Mouse (Mus musculus) testis, adult 2 months (tissue): Measurements from ENCODE around the gene Ssc5d. TPM values are rescaled to one million over a fixed set of nuclear protein-coding genes. Genes with fewer than 3 reads are reported as not detected.

Source experiments
- H3K27ac ChIP-seq: fragments of 200-500 bp; 2 replicates; pipeline ENCODE4 v1.5.1; 2012; ENCODE audit warnings: low read depth, low read length; ENCODE audit not compliant: control insufficient read depth, insufficient read depth
- H3K27me3 ChIP-seq: fragments of 200-500 bp; 2 replicates; pipeline ENCODE4 v1.6.1; 2012; ENCODE audit warnings: mild to moderate bottlenecking, low read length, moderate library complexity; ENCODE audit not compliant: control insufficient read depth, insufficient read depth
- H3K36me3 ChIP-seq: fragments of 200-500 bp; 2 replicates; pipeline ENCODE4 v1.6.1; 2012; ENCODE audit warnings: mild to moderate bottlenecking, low read length; ENCODE audit not compliant: control insufficient read depth, insufficient read depth
- H3K4me1 ChIP-seq: fragments of 200-500 bp; 2 replicates; pipeline ENCODE4 v1.6.1; 2012; ENCODE audit warnings: low read length; ENCODE audit not compliant: control insufficient read depth, insufficient read depth
- H3K4me3 ChIP-seq: fragments of 200-500 bp; 2 replicates; pipeline ENCODE4 v1.5.1; 2012; ENCODE audit warnings: low read depth, mild to moderate bottlenecking, low read length, moderate library complexity, mixed read lengths; ENCODE audit not compliant: control insufficient read depth
- CTCF ChIP-seq: fragments of 200-500 bp; IDR thresholded peaks from 2 replicates; pipeline ENCODE4 v1.5.1; 2012; ENCODE audit warnings: low read depth, mild to moderate bottlenecking, inconsistent platforms, low read length, moderate library complexity; ENCODE audit not compliant: control insufficient read depth, insufficient read depth, insufficient replicate concordance
- POLR2A ChIP-seq: fragments of 200-500 bp; IDR thresholded peaks from 2 replicates; pipeline ENCODE4 v1.6.1; 2012; ENCODE audit warnings: low read depth, mild to moderate bottlenecking, inconsistent platforms, low read length, moderate library complexity; ENCODE audit not compliant: control insufficient read depth
- polyA plus RNA-seq: library from polyadenylated mRNA; depleted of rRNA; stranded (reverse); fragments of >200 nt; gene quantifications from 2 replicates; pipeline ENCODE4 v1.2.3, GENCODE M21; 2012

The Ssc5d gene
- polyA plus RNA-seq, 1 experiment, result 0.94 TPM

DNA sequence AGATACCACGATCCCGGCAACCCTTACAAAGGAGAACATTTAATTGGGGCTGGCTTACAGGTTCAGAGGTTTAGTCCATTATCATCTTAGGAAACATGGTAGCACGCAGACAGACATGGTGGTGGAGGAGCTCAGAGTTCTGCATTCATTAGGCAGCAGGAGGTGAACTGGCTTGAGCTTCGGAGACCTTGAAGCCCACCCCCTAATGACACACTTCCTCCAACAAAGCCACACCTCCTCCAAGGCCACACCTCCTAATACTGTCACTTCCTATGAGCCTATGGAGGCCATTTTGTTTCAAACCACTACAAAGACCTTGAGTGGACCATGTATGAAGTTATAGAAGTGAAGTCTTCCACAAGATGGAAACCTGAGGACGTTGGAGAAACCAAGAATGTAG, 13.3 kb upstream of the Ssc5d start:
- Histone ChIP-seq H3K4me3 (no peak overlapping the region), H3K27me3 (no peaks in the 10 kb centered on the region), H3K27ac (no peak overlapping the region), H3K4me1 (peaks cover 7% of the 10 kb centered on the region), H3K36me3 (no peaks in the 10 kb centered on the region)
- no peak for TF ChIP-seq CTCF
- no peak for TF ChIP-seq POLR2A

- Histone ChIP-seq H3K4me1 (peaks cover 12% of the 10 kb centered on the region), H3K27me3 (no peaks in the 10 kb centered on the region), H3K27ac (peak within 1 kb of the TSS; percentile 45), H3K36me3 (no peaks in the 10 kb centered on the region), H3K4me3 (peak within 1 kb of the TSS; percentile 81)
- no peak for TF ChIP-seq CTCF
- TF ChIP-seq POLR2A, result no peak
These were observed 10.4 kb upstream of the Ssc5d start, which contains the start of gene Zfp628 for GRCm38 (mm10) chr7:4915007-4915665. TSS of gene Zfp628 (plus strand) at chr7:4915217.

GRCm38 (mm10) chr7:4915669-4916416, 9.7 kb upstream of the Ssc5d start:
- TF ChIP-seq CTCF (no peak), POLR2A (no peak)
- peaks cover 19% of the 10 kb centered on the region for H3K4me1 ChIP-seq
- H3K36me3 ChIP-seq, result no peaks in the 10 kb centered on the region
- no peaks in the 10 kb centered on the region for H3K27me3 ChIP-seq
- H3K27ac ChIP-seq, result peak overlapping the region; percentile 44; the same call in 1 of the 2 replicates
- peak overlapping the region; percentile 81 for H3K4me3 ChIP-seq

DNA sequence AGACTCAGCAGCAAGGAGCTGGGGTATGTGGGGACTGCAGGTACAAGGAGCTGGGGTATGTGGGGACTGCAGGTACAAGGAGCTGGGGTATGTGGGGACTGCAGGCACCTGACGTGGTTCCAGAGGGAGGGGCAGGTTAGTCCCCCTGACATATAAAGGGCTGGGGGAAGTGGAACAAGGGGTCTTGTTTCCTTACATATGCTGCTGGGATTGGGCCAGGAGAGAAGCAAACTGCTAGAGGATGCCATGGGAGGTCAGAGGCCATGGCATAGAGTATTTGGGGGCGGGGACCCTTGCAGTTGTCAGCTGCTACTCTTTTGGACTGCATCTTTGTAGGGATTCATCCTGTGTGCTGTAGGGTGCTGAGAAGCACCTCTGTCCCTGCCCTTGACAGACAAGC, 8.1 kb upstream of the Ssc5d start:
- Histone ChIP-seq H3K27me3 (no peaks in the 10 kb centered on the region), H3K4me3 (no peak overlapping the region)

GRCm38 (mm10) chr7:4918681-4919080, 6.9 kb upstream of the Ssc5d start:
- Histone ChIP-seq H3K4me1 (peaks cover 44% of the 10 kb centered on the region), H3K36me3 (no peaks in the 10 kb centered on the region), H3K27ac (no peak overlapping the region), H3K4me3 (no peak overlapping the region), H3K27me3 (no peaks in the 10 kb centered on the region)
- TF ChIP-seq CTCF (no peak), POLR2A (no peak)

More for the DNA sequence above, 8.1 kb upstream of the Ssc5d start:
- Histone ChIP-seq H3K27ac (no peak overlapping the region), H3K36me3 (no peaks in the 10 kb centered on the region), H3K4me1 (peaks cover 32% of the 10 kb centered on the region)
- no peak for TF ChIP-seq POLR2A
- TF ChIP-seq CTCF, result no peak

DNA sequence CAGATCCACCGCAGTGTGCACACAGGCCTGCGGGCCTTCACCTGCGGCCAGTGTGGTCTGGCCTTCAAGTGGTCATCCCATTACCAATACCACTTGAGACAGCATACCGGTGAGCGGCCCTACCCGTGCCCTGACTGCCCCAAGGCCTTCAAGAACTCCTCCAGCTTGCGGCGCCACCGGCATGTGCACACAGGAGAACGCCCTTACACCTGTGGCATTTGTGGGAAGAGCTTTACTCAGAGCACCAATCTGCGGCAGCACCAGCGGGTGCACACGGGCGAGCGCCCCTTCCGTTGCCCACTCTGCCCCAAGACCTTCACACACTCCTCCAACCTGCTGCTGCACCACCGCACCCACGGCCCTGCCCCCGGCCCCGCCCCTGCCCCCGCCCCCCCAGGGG, 6.5 kb upstream of the Ssc5d start:
- Histone ChIP-seq H3K27ac (no peak overlapping the region), H3K4me1 (peaks cover 48% of the 10 kb centered on the region), H3K36me3 (no peaks in the 10 kb centered on the region), H3K27me3 (no peaks in the 10 kb centered on the region), H3K4me3 (no peak overlapping the region)
- TF ChIP-seq POLR2A (no peak), CTCF (no peak)

DNA sequence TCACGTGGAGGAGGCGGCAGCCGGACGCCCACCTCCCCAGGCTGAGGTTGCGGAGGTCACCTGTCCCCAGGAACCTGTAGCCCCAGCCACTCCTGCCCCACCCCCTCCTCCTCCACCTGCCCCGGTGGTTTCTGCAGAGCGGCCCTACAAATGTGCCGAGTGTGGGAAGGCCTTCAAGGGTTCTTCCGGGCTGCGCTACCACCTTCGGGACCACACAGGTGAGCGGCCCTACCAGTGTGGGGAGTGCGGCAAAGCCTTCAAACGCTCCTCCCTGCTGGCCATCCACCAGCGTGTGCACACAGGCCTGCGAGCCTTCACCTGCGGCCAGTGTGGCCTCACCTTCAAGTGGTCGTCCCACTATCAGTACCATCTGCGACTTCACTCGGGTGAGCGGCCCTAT, 5.6 kb upstream of the Ssc5d start:
- TF ChIP-seq CTCF (no peak), POLR2A (no peak)
- H3K4me1 ChIP-seq, result peaks cover 49% of the 10 kb centered on the region
- no peak overlapping the region for H3K4me3 ChIP-seq

More for the DNA sequence above, 5.6 kb upstream of the Ssc5d start:
- H3K27ac ChIP-seq, result no peak overlapping the region
- H3K36me3 ChIP-seq, result no peaks in the 10 kb centered on the region
- no peaks in the 10 kb centered on the region for H3K27me3 ChIP-seq
